Mouse (Mus musculus): ENCODE measurements at regions not wholly inside any gene's neighbourhood (a gene's known extent, or its start where the extent isn't known, plus 50 kb on each side); places are given as distances from the start of the nearest gene placed in this dataset.

DNA sequence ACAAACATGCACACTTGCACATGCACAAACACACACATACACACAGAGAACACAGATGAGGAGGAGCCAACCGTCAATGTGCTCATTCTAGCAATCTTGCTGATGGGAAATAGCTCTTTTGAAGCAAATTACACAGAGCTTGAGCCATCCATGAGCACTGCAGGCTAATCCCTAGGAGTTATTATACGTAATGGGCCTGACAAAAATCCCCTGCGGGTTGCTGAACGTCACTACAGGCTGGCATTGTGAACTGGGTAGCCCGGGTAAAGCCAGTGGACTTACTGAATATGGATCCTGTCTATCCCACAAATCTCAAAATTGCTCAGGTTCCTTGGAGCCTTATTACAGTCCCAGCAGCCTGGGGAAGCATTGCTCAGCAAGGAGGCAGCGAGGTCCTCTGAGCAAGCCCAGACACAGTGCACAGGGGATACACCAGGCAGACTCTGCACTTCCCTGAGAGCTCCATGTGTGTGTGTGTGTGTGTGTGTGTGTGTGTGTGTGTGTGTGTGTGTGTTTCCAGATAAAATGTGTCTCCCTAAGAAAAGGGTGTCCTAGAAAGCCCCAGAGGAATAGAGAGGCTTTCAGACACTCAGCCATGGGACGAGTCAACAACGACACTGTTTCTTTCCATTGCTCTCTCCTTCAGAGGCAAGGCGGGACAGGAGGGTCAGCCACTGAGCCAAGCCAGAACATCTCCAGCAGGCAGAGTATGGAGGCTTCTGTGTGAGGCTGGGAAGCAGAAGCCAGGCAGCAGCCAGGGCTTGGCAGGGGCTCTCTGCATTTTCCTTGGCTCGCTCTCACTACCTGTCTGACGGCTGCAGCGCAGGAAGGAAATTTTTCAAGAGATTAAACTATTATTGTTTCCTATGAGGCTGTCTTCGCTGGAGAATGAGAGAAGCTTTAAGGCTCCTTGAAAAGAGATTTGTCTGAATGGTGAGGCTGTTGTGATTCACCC, 222.9 kb downstream of the Setd4 start:
- no peaks in the 10 kb centered on the region for H3K36me3 ChIP-seq
- WGBS (ENCODE audit: insufficient replicate concordance), result 62% methylated on average over 13 of the region's 13 CpGs
- no peak overlapping the region for H3K27ac ChIP-seq
- no peak overlapping the region for H3K4me3 ChIP-seq
- no peak for ATAC-seq
- no peak overlapping the region for H3K9ac ChIP-seq
- peaks cover 2% of the 10 kb centered on the region; the same call in 1 of the 2 replicates for H3K4me1 ChIP-seq
- H3K4me2 ChIP-seq, result no peak overlapping the region
- no peaks in the 10 kb centered on the region for H3K9me3 ChIP-seq (replicated peaks)
- peaks cover 34% of the 10 kb centered on the region for H3K27me3 ChIP-seq (replicated peaks)

DNA sequence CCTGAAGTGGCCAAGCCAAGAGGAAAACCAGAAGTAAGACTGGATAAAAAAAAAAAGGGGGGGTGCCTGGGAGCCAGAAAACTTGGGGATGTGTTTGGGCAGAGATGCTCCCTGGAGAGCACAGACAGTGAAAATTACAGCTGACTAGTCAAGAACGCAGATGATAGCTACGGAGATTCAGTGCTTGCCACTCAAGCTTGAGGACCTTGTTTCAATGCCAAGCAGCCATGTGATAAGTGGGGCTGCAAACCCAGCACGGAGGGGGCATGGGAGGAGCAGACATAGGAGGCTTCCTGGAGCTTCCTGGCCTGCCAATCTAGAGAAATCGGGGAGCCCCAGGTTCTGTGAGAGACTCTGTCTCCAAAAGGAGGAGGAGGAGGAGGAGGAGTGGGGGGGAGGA, 223.7 kb downstream of the Setd4 start:
- WGBS (ENCODE audit: insufficient replicate concordance), result 44% methylated on average over 4 of the region's 4 CpGs
- Histone ChIP-seq H3K36me3 (no peaks in the 10 kb centered on the region), H3K27ac (no peak overlapping the region), H3K4me1 (peaks cover 2% of the 10 kb centered on the region; the same call in 1 of the 2 replicates), H3K9me3 (replicated peaks) (no peaks in the 10 kb centered on the region), H3K4me3 (no peak overlapping the region), H3K4me2 (no peak overlapping the region), H3K27me3 (replicated peaks) (peaks cover 34% of the 10 kb centered on the region), H3K9ac (no peak overlapping the region)
- ATAC-seq, result no peak

DNA sequence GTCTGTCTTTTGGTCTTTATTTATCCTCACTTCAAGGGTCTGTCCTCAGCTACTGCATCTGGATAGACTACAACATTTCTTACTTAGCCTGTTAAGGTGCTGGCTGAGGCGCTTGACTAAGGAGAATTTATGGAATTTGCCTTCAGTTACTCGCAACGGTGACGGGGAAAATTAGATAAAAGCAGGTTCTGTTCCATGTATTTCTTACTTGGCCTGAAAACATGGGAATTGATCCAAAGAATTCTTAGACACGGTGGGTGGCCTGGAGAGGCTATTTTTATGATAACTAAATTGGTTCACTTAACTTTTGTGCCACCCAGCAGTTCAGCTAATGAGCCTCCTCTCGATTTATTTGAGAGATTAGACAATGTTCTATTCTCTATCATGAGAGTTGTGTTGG, 224.3 kb downstream of the Setd4 start:
- no peaks in the 10 kb centered on the region for H3K36me3 ChIP-seq
- H3K9me3 ChIP-seq (replicated peaks), result no peaks in the 10 kb centered on the region
- peaks cover 34% of the 10 kb centered on the region for H3K27me3 ChIP-seq (replicated peaks)
- no peak overlapping the region for H3K27ac ChIP-seq
- 71% methylated on average over 6 of the region's 6 CpGs for WGBS (ENCODE audit: insufficient replicate concordance)
- no peak overlapping the region for H3K9ac ChIP-seq
- H3K4me3 ChIP-seq, result no peak overlapping the region
- peaks cover 2% of the 10 kb centered on the region; the same call in 1 of the 2 replicates for H3K4me1 ChIP-seq
- H3K4me2 ChIP-seq, result no peak overlapping the region
- ATAC-seq, result no peak

DNA sequence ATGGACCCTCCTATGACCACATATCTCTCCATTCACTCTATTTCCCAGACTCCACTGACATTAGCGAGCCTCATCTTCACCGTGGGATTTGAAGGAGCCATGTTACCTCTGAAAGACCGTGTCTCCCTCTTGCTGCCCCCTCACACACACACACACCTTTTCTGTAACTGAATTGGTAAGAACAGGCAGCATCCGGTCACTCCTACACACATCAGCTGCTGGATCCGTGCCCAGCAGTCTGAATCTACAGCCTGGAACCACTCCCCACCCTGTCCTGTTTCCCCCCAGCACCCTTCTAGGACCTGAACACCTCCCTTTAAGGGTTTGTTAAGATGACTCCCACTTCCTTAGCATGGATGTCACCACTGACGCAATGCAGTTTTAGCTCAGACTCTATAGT, 229.2 kb downstream of the Setd4 start:
- no peak overlapping the region for H3K9ac ChIP-seq
- 63% methylated on average over 6 of the region's 6 CpGs for WGBS (ENCODE audit: insufficient replicate concordance)
- H3K27ac ChIP-seq, result no peak overlapping the region
- no peaks in the 10 kb centered on the region for H3K36me3 ChIP-seq
- H3K9me3 ChIP-seq (replicated peaks), result no peaks in the 10 kb centered on the region
- peaks cover 18% of the 10 kb centered on the region for H3K27me3 ChIP-seq (replicated peaks)
- ATAC-seq, result no peak
- no peak overlapping the region for H3K4me2 ChIP-seq
- H3K4me3 ChIP-seq, result no peak overlapping the region
- no peaks in the 10 kb centered on the region for H3K4me1 ChIP-seq

DNA sequence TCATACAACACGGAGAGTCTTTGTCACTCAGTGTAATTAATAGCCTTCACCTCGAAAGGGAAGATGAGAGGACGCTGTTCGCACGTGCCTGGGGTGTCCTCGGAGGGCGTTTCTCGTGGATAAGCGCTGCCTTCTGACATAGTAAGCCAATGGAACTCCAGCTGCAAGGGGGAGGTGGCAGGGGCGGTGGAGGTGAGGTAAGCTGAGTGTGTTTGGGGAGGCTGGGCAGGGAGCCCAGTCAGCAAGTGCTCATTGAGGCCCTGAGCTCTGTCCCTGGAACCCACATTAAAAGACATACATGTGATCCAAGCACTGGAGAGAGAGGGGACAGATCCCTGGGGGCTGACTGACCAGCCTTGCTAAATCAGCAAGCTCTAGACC, 234.1 kb downstream of the Setd4 start:
- Histone ChIP-seq H3K27me3 (replicated peaks) (peaks cover 18% of the 10 kb centered on the region), H3K4me3 (no peak overlapping the region), H3K9ac (no peak overlapping the region), H3K9me3 (replicated peaks) (no peaks in the 10 kb centered on the region), H3K4me1 (peaks cover 38% of the 10 kb centered on the region), H3K36me3 (no peaks in the 10 kb centered on the region), H3K4me2 (no peak overlapping the region), H3K27ac (no peak overlapping the region)
- ATAC-seq, result no peak
- WGBS (ENCODE audit: insufficient replicate concordance), result 69% methylated on average over 10 of the region's 10 CpGs

DNA sequence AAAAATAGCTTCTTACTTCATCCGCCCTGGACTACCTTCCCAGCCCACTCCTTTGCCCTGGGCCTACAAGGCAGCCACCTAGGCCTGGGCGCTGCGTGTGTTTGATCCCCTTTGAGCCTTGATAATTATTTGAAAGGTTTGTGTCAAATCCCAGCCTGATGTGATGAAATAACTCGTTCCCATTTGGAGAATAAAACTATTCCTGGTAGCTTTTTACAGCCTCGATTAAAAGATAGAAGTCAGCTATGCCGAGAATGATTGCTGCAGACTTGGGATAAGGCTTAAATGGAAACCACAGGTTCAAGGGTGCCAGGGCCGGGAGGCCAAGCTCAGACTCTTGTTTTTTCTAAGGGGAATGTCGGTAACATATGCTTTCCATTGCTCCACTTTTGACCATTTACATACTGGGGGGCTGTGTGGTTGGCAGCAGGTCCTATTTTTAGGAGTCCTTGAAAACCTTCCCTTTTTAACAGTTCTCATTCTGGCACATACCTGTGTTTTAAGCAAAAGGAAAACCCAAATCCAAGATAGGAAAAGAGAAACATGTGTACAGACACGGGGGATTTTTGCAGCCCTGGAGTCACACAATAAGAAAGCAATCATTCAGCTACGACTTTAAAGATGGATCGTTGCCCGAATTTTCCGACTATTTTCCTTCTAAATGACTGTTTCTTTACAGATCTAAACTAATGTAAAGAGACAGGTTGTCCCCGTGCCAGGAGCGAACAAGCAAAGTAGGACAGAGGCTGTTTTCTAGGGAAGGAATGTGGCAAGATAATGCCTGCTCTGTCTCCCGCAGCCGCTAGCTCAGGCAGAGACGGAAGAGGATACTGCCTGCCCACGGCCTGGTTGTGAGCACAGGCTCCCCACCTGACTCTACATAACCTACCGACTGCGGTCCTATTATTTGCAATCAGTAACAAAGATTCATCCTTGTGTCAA, 234.8 kb downstream of the Setd4 start:
- Histone ChIP-seq H3K9me3 (replicated peaks) (no peaks in the 10 kb centered on the region), H3K36me3 (no peaks in the 10 kb centered on the region), H3K27ac (no peak overlapping the region), H3K9ac (no peak overlapping the region), H3K4me3 (no peak overlapping the region), H3K4me1 (peaks cover 38% of the 10 kb centered on the region), H3K4me2 (no peak overlapping the region), H3K27me3 (replicated peaks) (peaks cover 18% of the 10 kb centered on the region)
- no peak for ATAC-seq
- WGBS (ENCODE audit: insufficient replicate concordance), result 66% methylated on average over 21 of the region's 21 CpGs

DNA sequence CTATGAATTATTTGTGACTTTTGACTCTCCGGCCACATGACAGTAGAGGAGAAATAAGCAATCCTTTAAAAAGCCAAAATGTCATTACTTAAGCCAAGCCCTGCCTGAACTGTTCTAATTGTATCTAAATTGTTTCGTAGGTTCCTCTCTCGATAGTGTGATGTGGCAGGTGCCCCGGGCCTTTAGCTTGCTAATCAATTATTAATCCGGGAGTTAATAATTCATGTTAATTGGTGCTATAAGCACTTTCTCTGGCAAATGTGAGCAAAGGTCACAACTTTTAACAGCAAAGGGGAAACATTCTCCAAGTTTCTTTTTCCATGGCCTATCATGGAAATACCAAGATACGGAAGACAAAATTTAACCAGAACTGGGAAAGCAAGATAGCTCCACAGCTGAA, 235.9 kb downstream of the Setd4 start:
- H3K9ac ChIP-seq, result no peak overlapping the region
- H3K4me2 ChIP-seq, result no peak overlapping the region
- H3K4me1 ChIP-seq, result peaks cover 38% of the 10 kb centered on the region
- H3K27me3 ChIP-seq (replicated peaks), result peaks cover 18% of the 10 kb centered on the region
- ATAC-seq, result no peak
- no peak overlapping the region for H3K27ac ChIP-seq
- H3K9me3 ChIP-seq (replicated peaks), result no peaks in the 10 kb centered on the region
- no peak overlapping the region for H3K4me3 ChIP-seq
- H3K36me3 ChIP-seq, result no peaks in the 10 kb centered on the region
- WGBS (ENCODE audit: insufficient replicate concordance), result 79% methylated on average over 6 of the region's 6 CpGs

DNA sequence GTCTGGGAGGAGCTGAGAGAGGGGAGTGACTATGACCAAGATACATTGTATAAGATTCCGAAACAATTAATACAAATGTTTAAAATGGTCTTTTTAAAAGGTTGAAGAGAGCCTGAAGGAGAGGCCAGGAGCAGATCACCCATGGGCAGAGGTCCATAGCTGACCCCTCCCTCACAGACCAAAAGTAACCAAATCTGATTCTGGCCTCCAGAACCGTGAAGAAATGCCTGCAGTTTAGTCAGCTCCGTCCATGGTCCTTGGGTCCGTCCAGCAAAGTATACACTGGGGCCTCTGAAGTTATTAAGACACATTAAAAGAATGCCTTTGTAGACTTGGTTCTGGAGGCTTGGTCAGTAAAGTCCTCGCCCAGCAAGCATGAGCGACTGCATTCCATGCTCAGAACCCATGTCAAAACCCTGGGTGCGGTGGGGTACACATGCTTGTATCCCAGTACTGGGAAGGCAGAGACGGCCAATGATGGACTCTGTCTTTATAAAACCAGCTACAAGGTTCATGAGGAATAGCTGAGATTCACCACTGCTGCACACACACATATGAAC, 236.5 kb downstream of the Setd4 start:
- Histone ChIP-seq H3K4me2 (peak overlapping the region; percentile 55; the same call in 1 of the 2 replicates), H3K4me1 (peaks cover 38% of the 10 kb centered on the region), H3K9ac (peak overlapping the region; percentile 56), H3K27me3 (replicated peaks) (peaks cover 16% of the 10 kb centered on the region), H3K9me3 (replicated peaks) (no peaks in the 10 kb centered on the region), H3K36me3 (no peaks in the 10 kb centered on the region; the same call in 1 of the 2 replicates), H3K4me3 (no peak overlapping the region), H3K27ac (peak overlapping the region; percentile 91)
- 83% methylated on average over 8 of the region's 8 CpGs for WGBS (ENCODE audit: insufficient replicate concordance)
- ATAC-seq, result no peak

DNA sequence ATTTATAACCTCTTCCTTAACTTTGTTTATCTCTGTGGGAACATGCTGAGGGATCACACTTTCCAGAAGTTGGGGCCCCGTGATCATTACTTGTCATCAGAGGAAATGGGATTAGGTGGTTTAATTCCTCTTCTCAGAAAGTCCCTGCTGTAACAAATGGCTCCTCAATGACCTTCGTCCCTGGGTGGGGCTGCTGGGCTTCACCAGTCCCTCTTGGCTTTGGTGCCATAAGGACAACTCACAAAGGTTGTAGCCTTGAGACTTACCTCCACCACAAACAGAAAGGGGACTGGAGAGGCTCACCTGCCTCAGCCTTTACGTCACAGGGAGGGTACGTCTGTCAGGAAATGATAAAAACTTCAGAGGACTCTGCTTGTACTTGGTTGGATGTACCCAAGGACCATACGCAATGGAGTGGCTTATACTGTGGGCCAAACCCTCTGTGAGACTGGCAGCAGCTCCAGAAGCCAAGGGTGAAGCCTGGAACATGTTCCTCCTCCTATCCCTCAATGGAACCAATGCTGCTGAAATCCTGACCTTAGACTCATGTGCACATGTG, 237.4 kb downstream of the Setd4 start:
- Histone ChIP-seq H3K9ac (peak overlapping the region; percentile 57), H3K27me3 (replicated peaks) (peaks cover 8% of the 10 kb centered on the region; the same call in 1 of the 2 replicates), H3K36me3 (no peaks in the 10 kb centered on the region; the same call in 1 of the 2 replicates), H3K4me2 (peak overlapping the region; percentile 55), H3K9me3 (replicated peaks) (no peaks in the 10 kb centered on the region), H3K4me1 (peaks cover 41% of the 10 kb centered on the region), H3K27ac (peak overlapping the region; percentile 91), H3K4me3 (0 out of 2 replicates have a peak overlapping the region, but pooled peaks have one; percentile 0)
- peak; percentile 86 for ATAC-seq
- WGBS (ENCODE audit: insufficient replicate concordance), result 29% methylated on average over 5 of the region's 5 CpGs

DNA sequence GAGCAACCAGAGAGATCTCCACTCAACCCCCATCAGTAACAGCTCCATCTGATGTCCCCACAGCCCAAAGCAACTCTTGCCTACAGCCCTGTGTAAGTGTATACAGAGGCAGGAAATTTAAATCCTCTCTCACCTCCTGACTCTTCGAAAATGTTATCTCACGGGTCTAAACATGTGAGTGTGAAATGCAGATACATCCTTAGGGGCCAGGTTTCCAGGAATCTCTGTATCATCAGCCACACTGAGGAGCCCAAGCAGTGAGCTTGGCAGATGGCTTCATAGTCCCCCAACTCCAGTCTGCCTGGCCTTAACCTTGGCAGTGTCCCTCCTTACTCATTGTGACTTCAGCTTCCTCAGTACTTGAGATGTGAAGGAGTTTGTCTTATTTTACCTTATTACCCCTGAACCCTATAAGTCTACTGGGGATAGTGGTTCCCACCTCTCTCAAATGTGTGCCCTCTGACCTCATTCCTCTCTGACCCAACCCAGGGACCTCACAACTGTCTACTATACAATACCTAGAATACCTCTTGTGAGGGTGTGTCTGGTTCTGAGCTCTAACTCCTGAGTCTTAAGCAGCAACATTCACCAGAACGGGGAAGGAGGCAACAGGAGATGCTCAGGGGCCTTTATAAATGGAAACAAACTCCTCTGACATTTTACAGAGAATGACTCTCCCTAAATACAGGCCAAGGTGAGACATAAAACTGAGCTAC, 238.5 kb downstream of the Setd4 start:
- peaks cover 41% of the 10 kb centered on the region for H3K4me1 ChIP-seq
- no peaks in the 10 kb centered on the region for H3K27me3 ChIP-seq (replicated peaks)
- H3K4me3 ChIP-seq, result peak overlapping the region; percentile 55
- H3K36me3 ChIP-seq, result no peaks in the 10 kb centered on the region; the same call in 1 of the 2 replicates
- peak overlapping the region; percentile 64 for H3K9ac ChIP-seq
- peak; percentile 91 for ATAC-seq
- H3K4me2 ChIP-seq, result peak overlapping the region; percentile 55
- H3K9me3 ChIP-seq (replicated peaks), result no peaks in the 10 kb centered on the region
- WGBS (ENCODE audit: insufficient replicate concordance), result 22% methylated on average over 3 of the region's 3 CpGs
- peak overlapping the region; percentile 91 for H3K27ac ChIP-seq

DNA sequence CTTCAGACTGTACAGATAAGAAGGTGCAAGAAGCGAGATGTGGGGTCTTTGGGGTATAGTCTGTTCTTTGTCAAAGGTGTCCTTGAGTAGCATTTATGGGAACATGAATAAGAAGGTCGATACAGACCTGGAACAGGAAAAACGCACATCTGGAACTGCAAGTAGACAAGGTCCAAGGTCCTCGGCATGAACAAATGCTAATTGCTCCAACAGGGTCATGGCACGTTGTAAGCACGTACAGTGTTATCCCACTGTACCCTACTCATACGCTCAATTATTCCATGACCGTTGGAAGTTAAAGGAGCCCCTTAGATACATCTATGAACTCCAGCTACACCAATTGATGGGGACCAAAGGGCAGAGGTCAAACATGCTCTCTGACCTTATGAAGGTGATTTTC, 244.1 kb downstream of the Setd4 start:
- 83% methylated on average over 8 of the region's 8 CpGs for WGBS (ENCODE audit: insufficient replicate concordance)
- H3K9me3 ChIP-seq (replicated peaks), result no peaks in the 10 kb centered on the region
- no peak overlapping the region for H3K27ac ChIP-seq
- H3K4me2 ChIP-seq, result no peak overlapping the region
- peaks cover 25% of the 10 kb centered on the region for H3K4me1 ChIP-seq
- no peaks in the 10 kb centered on the region; the same call in 1 of the 2 replicates for H3K27me3 ChIP-seq (replicated peaks)
- no peak for ATAC-seq
- no peak overlapping the region for H3K9ac ChIP-seq
- H3K4me3 ChIP-seq, result no peak overlapping the region
- peaks cover 7% of the 10 kb centered on the region; the same call in 1 of the 2 replicates for H3K36me3 ChIP-seq
